Mouse (Mus musculus): ENCODE measurements around the gene Gm16253.

DNA sequence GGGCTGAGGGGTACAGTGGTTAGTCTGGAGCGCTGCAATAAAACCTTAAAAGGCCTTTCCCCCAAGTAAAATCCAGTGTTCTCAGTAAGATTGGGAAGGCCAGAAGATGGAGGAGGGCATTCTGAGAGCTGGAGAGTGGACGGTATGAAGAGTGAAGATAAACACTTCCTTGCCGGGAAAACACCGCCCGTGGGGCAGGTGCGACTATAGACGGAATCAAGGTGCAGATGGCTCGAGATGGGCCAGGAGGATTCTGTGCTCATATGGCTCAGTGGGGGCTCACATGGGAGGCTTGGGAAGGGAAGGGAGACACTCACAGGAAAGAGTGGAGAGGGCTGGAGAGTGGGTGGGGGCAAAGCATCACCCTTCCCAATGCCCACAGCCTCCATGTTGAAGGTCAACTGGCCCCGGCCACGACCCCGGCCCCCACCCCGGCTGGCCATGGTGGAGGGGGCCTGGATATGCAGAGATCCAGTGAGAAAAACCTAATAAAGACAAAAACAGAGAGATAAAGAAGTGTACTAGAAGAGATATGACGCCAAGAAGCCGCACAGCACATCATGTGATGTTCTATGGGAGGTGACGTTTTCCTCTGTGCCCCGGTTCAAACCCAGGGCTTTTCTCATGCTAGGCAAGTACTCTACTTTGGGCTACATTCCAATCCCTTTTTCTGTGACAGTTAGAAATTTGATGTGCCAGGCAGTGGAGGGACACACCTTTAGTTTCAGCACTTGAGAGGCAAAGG is 5.2 kb downstream of the Gm16253 start:
- TF ChIP-seq CTCF (IDR thresholded peaks at IDR 0.05; ENCODE audit: borderline replicate concordance, control insufficient read depth, extremely low read depth, insufficient read depth, low read length, poor library complexity) (no peak), POLR2A (IDR thresholded peaks at IDR 0.05; ENCODE audit: control insufficient read depth, extremely low read depth, insufficient read depth, low read length, poor library complexity) (no peak)
